Mouse (Mus musculus): ENCODE results near the gene Pid1.

Gene Pid1

GRCm38 (mm10) chr1:84025746-84026145 is 338.2 kb downstream of the Pid1 start:
- DNase-seq (ENCODE audit: low spot score), result no peak

GRCm38 (mm10) chr1:84012871-84013375 is 351.1 kb downstream of the Pid1 start:
- no peak for DNase-seq (ENCODE audit: low spot score)

- no peak for DNase-seq (ENCODE audit: low spot score)
Measured at GRCm38 (mm10) chr1:84002630-84003029, 361.4 kb downstream of the Pid1 start.

All from spleen, adult 12 weeks (tissue).